Mouse (Mus musculus) stomach, postnatal 0 days (tissue): ENCODE measurements around the gene Upk3a. TPM values are rescaled to one million over a fixed set of nuclear protein-coding genes. Genes with fewer than 3 reads are reported as not detected.

Experiments
- ATAC-seq: fragments of 200-750 bp; cut with Nextera tagmentation; 2 replicates; pipeline ENCODE4 v1.8.0; 2017; ENCODE audit not compliant: low FRiP score, low TSS enrichment
- DNase-seq: peaks from one replicate; pipeline ENCODE4 v3.0.0-alpha.2; 2016; ENCODE audit warnings: low spot score
- H3K27ac ChIP-seq: fragments of 300-500 bp; sonication (generic); replicated peaks from 2 replicates; pipeline ENCODE4 v1.5.1; 2014; ENCODE audit warnings: mild to moderate bottlenecking, control low read depth
- H3K27me3 ChIP-seq: fragments of 300-500 bp; sonication (generic); 2 replicates; pipeline ENCODE4 v1.6.1; 2014; ENCODE audit warnings: low read length; ENCODE audit not compliant: control insufficient read depth, insufficient read depth
- H3K36me3 ChIP-seq: fragments of 300-500 bp; sonication (generic); 2 replicates; pipeline ENCODE4 v1.6.1; 2014; ENCODE audit warnings: low read length, mixed read lengths; ENCODE audit not compliant: control insufficient read depth, insufficient read depth
- H3K4me1 ChIP-seq: fragments of 300-500 bp; sonication (generic); replicated peaks from 2 replicates; pipeline ENCODE4 v1.6.1; 2014; ENCODE audit warnings: antibody characterized with exemption; ENCODE audit not compliant: control insufficient read depth, insufficient read depth
- H3K4me2 ChIP-seq: fragments of 300-500 bp; sonication (generic); replicated peaks from 2 replicates; pipeline ENCODE4 v1.6.1; 2014; ENCODE audit warnings: low read depth, mild to moderate bottlenecking, control low read depth, moderate library complexity
- H3K4me3 ChIP-seq: fragments of 300-500 bp; sonication (generic); 2 replicates; pipeline ENCODE4 v1.5.1; 2014; ENCODE audit warnings: low read depth, low read length, control low read depth
- H3K9ac ChIP-seq: fragments of 300-500 bp; sonication (generic); 2 replicates; pipeline ENCODE4 v1.6.1; 2014; ENCODE audit warnings: mild to moderate bottlenecking, low read length, control low read depth, mixed read lengths
- H3K9me3 ChIP-seq: fragments of 300-500 bp; sonication (generic); 2 replicates; pipeline ENCODE4 v1.6.1; 2016; ENCODE audit warnings: low read length; ENCODE audit not compliant: control insufficient read depth
- CTCF ChIP-seq: IDR thresholded peaks from 2 replicates; pipeline ENCODE4 v1.5.1; 2016; ENCODE audit warnings: antibody characterized with exemption, low read depth, mild to moderate bottlenecking, moderate library complexity
- EP300 ChIP-seq: optimal IDR thresholded peaks from 2 replicates; pipeline ENCODE3; 2016; ENCODE audit warnings: antibody characterized with exemption
- WGBS: fragments of 180-500 bp; shearing (Covaris S2); extraction: QIAGEN DNeasy Blood & Tissue Kit; methylation state at CpG from one replicate; pipeline ENCODE4 v1.1.7; 2014; 5-methylcytosine and 5-hydroxymethylcytosine counted together
- polyA plus RNA-seq: library from polyadenylated mRNA; unstranded; fragments of >200 nt; fragmentation: Nextera tagmentation; extraction: Ambion mirVana; gene quantifications from 2 replicates; pipeline ENCODE4 v1.2.1, GENCODE M21; 2015

The Upk3a gene
- 5.7 and 7.0 TPM in 2 replicates for polyA plus RNA-seq

- TF ChIP-seq CTCF (no peak), EP300 (no peak)
- Histone ChIP-seq H3K4me1 (peaks cover 6% of the 10 kb centered on the region), H3K4me2 (no peak within 1 kb of the TSS)
These were observed at the start of gene Upk3a for GRCm38 (mm10) chr15:85016951-85017664. Upk3a (plus strand) TSS chr15:85017141.

DNA sequence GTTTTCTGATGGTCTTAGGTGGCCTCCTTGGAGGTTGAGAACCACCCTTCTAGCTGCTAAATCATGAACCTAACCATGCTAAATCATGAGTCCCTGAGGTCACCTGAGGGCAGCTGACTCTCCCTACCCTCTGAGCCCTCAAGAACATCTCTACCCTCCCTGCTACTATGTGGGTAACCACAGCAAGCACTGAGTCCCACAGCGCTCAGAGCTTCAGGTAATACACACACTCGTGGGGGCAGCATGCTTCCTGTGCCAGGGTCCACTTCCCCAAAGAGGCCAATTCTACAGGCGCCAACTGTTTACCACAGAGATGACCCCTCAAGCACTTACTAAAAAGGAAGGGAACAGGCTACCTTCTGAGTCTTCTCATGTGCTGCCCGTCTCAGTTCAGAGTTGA is 48.4 kb upstream of the Upk3a start:
- no peaks in the 10 kb centered on the region for H3K36me3 ChIP-seq
- no peak for TF ChIP-seq CTCF
- TF ChIP-seq EP300: no peak
- no peak for ATAC-seq
- H3K27me3 ChIP-seq: no peaks in the 10 kb centered on the region
- WGBS: 92% methylated on average over 4 of the region's 4 CpGs
- no peak overlapping the region for H3K27ac ChIP-seq
- H3K9ac ChIP-seq: no peak overlapping the region
- H3K4me3 ChIP-seq: no peak overlapping the region
- no peak for DNase-seq
- H3K4me2 ChIP-seq: no peak overlapping the region
- H3K9me3 ChIP-seq: no peaks in the 10 kb centered on the region
- H3K4me1 ChIP-seq: no peaks in the 10 kb centered on the region

More at GRCm38 (mm10) chr15:85016951-85017664, at the start of gene Upk3a:
- peak; percentile 90 for DNase-seq
- peak; percentile 86 for ATAC-seq
- H3K27ac ChIP-seq: no peak within 1 kb of the TSS
- H3K27me3 ChIP-seq: no peaks in the 10 kb centered on the region
- H3K36me3 ChIP-seq: no peaks in the 10 kb centered on the region
- 9% methylated on average over 21 of the region's 21 CpGs for WGBS
- no peak within 1 kb of the TSS for H3K9ac ChIP-seq
- no peaks in the 10 kb centered on the region for H3K9me3 ChIP-seq
- H3K4me3 ChIP-seq: no peak within 1 kb of the TSS

DNA sequence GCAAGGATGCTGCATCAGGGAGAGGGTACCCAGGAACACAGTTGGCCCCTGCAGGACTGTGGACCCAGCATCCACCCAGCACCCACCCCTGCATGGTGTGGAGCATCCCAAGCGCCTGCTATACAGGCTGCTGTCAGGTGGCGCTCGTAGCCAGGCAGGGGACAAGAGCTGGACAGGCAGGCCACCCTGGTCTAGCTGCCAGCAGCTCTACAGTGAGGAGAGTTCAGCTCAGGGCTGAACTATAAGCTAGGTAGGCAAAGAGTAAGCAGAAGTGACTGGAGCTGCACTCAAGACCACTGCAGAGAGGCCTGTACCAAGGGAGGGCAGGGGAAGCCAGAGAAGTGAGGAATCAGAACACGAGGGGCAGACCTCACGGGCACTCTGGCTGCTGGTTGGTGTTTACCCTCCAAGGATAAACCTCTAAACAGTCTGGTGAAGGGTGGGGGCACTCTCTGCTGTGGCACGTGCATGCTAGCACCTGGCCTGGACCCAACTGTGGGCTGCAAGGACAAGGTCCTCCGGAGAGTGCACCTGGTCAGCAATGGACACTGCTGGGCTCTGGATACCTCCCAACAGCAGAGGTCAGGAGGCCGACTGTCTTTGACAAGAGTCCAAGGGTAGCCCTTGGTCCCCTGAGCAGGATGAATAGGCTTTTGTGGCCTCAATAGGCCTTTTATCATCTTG is 43.9 kb upstream of the Upk3a start:
- TF ChIP-seq CTCF (no peak), EP300 (no peak)
- H3K4me1 ChIP-seq: no peaks in the 10 kb centered on the region
- H3K9ac ChIP-seq: no peak overlapping the region
- H3K27ac ChIP-seq: no peak overlapping the region
- DNase-seq (no peak), ATAC-seq (no peak)
- WGBS: 56% methylated on average over 8 of the region's 8 CpGs
- no peaks in the 10 kb centered on the region for H3K27me3 ChIP-seq
- H3K4me2 ChIP-seq: no peak overlapping the region
- no peak overlapping the region for H3K4me3 ChIP-seq
- no peaks in the 10 kb centered on the region for H3K9me3 ChIP-seq
- no peaks in the 10 kb centered on the region for H3K36me3 ChIP-seq

GRCm38 (mm10) chr15:84973544-84973871 is 43.4 kb upstream of the Upk3a start:
- TF ChIP-seq EP300: no peak
- TF ChIP-seq CTCF: no peak
- 61% methylated on average over 3 of the region's 3 CpGs for WGBS
- Histone ChIP-seq H3K4me3 (no peak overlapping the region), H3K4me1 (no peaks in the 10 kb centered on the region), H3K36me3 (no peaks in the 10 kb centered on the region), H3K27me3 (no peaks in the 10 kb centered on the region), H3K9me3 (no peaks in the 10 kb centered on the region), H3K9ac (no peak overlapping the region), H3K27ac (no peak overlapping the region; the same call in 1 of the 2 replicates), H3K4me2 (no peak overlapping the region)
- ATAC-seq (no peak), DNase-seq (no peak)

GRCm38 (mm10) chr15:84975729-84976128 is 41.2 kb upstream of the Upk3a start:
- TF ChIP-seq CTCF: no peak
- no peak for TF ChIP-seq EP300
- H3K9me3 ChIP-seq: no peaks in the 10 kb centered on the region
- no peaks in the 10 kb centered on the region for H3K27me3 ChIP-seq
- no peaks in the 10 kb centered on the region for H3K4me1 ChIP-seq
- no peak overlapping the region for H3K27ac ChIP-seq
- no peak overlapping the region for H3K9ac ChIP-seq
- no peak overlapping the region for H3K4me3 ChIP-seq
- no peak overlapping the region for H3K4me2 ChIP-seq
- ATAC-seq (peak; percentile 58), DNase-seq (peak; percentile 38)
- no peaks in the 10 kb centered on the region for H3K36me3 ChIP-seq
- 21% methylated on average over 4 of the region's 4 CpGs for WGBS

DNA sequence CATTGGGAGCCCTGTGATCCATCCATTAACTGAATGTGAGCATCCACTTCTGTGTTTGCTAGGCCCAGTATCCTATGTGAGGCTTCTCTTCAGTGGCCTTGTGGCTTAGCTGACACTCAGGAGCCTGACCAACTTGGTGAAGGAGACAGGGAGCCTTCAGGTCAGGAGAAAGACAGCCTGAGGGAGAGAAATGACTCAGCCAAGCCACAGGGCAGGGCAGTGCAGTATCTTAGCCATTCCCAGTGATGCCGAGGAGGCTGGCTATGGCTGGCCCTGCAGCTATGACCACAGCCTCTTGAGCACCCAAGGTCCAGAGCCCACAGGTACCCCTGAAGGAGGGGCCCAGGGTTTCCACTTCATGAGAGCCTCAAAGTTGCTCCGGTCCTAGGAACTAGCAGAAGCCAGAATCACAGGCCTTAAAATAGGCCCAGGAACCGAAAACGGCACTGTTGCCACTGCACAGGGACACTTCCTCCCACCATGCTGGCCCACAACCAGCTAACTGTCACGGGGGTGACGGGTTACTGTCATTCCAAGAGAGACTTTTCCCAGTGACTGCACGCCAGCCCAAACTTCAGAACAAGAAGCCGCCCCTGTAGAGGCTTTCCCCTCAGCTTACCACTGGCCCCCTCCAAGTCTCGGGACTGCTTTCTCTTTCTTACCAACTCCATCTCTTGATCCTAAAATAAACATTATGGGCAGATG is 35.2 kb upstream of the Upk3a start:
- no peak overlapping the region for H3K4me3 ChIP-seq
- TF ChIP-seq CTCF: no peak
- TF ChIP-seq EP300: no peak
- H3K36me3 ChIP-seq: no peaks in the 10 kb centered on the region
- no peak overlapping the region for H3K4me2 ChIP-seq
- WGBS: 72% methylated on average over 9 of the region's 9 CpGs
- no peak overlapping the region; the same call in 1 of the 2 replicates for H3K27ac ChIP-seq
- H3K9me3 ChIP-seq: no peaks in the 10 kb centered on the region
- H3K4me1 ChIP-seq: no peaks in the 10 kb centered on the region; the same call in 1 of the 2 replicates
- ATAC-seq (no peak), DNase-seq (no peak)
- no peaks in the 10 kb centered on the region for H3K27me3 ChIP-seq
- H3K9ac ChIP-seq: no peak overlapping the region
